Mouse (Mus musculus): ENCODE measurements around the gene Cfap44.
"Not testable (repeated sequence)": the region's sequence is repeated elsewhere in the genome, so short reads cannot be mapped to it uniquely, and the experiment has no call there.

Gene Cfap44

GRCm38 (mm10) chr16:44430021-44430420, 35.4 kb downstream of the Cfap44 start:
- no peak for DNase-seq (ENCODE audit: low spot score)

DNA sequence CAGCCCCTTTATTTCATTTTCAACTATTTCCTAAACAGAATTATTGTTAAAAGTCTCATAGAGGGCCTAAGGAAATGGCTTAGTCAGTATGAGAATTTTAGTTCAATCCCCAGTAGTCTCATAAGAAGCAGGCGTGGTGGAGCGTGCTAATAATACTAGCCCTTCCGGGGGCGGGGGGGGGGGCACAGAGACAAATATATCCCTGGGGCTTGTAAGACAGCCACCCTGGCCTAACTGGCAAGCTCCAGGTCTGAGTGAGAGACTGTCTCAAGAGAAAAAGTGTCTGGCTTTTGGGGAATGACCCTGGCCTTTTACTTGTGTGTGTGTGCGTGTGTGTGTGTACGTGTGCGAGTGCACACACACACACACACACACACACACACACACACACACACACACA, 40.3 kb downstream of the Cfap44 start:
- DNase-seq (ENCODE audit: low spot score): no peak

DNA sequence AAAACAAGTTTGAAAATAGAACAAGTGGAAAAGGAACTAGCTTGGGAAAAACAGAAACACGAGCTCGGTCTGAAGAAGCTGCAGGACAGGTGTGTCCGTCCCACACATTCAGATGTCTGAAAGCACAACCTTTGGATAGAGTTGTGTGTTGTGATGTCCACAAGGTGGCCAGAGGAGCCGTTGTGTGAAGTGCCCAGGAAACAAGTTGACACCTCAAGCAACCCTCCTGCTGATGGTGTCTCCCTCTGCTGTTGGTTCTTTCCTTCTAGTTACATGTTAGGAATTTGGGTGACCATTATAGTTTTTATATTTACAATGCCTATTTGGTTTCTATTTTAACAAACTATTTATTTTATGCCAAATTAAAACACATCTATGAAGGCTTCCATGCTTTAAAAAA, 40.9 kb downstream of the Cfap44 start:
- DNase-seq (ENCODE audit: low spot score): no peak

DNA sequence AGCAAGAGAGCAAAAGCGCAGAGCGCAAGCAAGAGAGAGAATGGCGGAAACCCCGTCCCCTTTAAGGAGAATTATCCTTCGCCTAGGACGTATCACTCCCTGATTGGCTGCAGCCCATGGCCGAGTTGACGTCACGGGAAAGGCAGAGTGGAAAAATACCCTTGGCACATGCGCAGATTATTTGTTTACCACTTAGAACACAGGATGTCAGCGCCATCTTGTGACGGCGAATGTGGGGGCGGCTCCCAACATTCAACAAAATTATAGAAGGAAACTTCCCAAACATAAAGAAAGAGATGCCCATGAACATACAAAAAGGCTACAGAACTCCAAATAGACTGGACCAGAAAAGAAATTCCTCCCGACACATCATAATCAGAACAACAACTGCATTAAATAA, 47.3 kb downstream of the Cfap44 start:
- not testable (repeated sequence) for DNase-seq (ENCODE audit: low spot score)

GRCm38 (mm10) chr16:44457858-44458257, 63.3 kb downstream of the Cfap44 start:
- DNase-seq (ENCODE audit: low spot score): no peak

GRCm38 (mm10) chr16:44458826-44459225, 64.2 kb downstream of the Cfap44 start:
- DNase-seq (ENCODE audit: low spot score): no peak

- DNase-seq (ENCODE audit: low spot score): no peak
Measured at GRCm38 (mm10) chr16:44460922-44461321, 66.3 kb downstream of the Cfap44 start.

DNA sequence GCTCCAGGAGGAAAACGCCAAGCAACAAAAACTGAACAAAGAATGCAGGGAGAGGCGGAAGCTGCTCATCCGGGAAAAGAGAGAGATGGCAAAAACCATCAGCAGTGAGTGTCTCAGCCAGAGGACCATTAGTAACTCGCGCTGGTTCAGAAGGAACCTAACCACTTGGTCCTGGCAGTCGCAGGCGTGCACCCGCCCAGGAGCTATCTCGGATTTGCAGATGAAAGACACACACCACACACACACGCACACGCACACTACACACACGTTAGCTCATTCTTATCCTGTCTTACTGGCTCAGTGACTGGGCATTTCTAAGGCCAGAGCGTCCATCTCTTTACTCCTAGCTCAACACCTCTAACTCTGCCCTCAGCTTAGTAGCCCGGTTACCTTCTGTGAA, 80.7 kb downstream of the Cfap44 start:
- no peak for DNase-seq (ENCODE audit: low spot score)

GRCm38 (mm10) chr16:44475682-44476375, 81.2 kb downstream of the Cfap44 start:
- no peak for DNase-seq (ENCODE audit: low spot score)

- DNase-seq (ENCODE audit: low spot score): no peak
Measured at GRCm38 (mm10) chr16:44478767-44479166, 84.2 kb downstream of the Cfap44 start.

DNA sequence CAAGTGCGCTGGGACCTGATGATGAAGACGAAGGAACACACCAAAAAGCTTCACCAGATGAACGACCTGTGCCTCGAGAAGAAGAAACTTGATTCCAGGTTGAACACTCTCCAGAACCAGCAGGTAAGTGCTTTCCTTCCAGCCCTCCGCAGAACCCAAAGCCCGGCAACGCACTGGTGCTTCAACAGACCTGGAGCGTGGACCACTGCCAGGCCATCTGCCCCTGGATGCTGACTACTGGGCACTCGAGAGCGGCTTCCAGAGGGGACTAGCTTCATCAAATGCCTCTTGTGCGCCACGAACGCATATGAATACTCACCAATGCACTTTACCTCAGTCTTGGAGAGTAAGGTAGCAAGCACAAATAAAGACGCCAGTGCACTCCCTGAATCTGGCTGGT, 85.3 kb downstream of the Cfap44 start:
- DNase-seq (ENCODE audit: low spot score): no peak

DNA sequence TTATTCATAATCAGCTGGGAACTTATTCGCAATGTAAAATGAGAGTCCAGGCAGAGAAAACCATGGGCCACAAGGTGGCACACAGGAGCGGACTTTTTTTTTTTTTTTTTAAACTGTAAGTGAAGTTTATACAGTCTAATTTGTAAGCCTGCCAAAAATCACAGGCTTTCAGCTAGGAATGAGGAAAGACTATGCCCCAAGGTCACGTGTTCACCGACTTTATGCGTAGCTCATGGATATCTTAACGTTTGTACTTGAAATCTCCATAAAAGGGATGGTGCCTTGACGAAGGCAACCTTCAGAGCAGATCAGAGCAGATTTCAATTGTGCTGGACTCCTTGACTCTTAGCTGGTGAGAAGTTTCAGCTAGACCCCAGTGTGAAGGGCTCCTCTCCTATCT, 86.0 kb downstream of the Cfap44 start:
- DNase-seq (ENCODE audit: low spot score): no peak

- peak; percentile 0 for DNase-seq (ENCODE audit: low spot score)
Measured at GRCm38 (mm10) chr16:44481599-44482593, 87.3 kb downstream of the Cfap44 start.

- peak; percentile 84 for DNase-seq (ENCODE audit: low spot score)
Measured at GRCm38 (mm10) chr16:44484079-44484478, 89.5 kb downstream of the Cfap44 start.

- no peak for DNase-seq (ENCODE audit: low spot score)
Measured at GRCm38 (mm10) chr16:44484831-44485230, 90.2 kb downstream of the Cfap44 start.

DNA sequence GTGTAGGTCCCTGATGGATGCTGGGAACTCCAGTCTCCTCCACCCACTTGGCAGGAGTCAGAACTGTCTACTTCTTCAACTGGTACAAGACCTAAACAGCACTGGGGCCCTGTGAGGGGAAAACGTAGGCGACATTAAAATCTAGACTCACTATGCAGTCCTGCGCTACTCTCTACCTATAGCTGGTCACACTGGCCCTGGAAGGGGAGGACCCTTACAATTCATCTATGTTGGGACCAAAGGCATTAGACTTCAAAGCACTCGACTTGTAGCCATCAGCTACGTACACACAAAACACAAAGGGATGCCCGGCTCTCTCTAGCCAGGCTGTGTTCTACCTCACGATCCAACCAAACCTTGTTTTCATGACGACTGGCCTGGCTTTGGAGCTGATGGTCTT, 91.1 kb downstream of the Cfap44 start:
- no peak for DNase-seq (ENCODE audit: low spot score)

DNA sequence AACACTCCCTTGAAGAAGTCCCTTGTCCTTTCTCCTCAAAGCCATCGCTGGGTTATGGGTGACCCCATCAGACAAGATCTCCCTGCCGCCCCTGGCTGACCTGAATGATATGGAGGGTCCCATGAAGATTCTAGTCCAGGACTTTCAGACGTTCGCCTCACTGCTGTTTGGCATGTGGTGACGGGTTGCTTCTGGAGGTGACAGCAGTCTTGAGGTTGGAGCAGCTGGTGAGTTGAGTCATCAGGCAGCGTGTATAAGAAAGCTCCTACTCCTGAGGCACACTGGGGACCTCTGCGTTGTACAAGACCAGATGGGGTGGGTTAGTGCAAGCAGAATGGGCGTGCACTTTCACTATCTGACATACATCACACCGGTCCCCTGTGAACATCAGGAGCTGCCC, 92.0 kb downstream of the Cfap44 start:
- DNase-seq (ENCODE audit: low spot score): no peak

DNA sequence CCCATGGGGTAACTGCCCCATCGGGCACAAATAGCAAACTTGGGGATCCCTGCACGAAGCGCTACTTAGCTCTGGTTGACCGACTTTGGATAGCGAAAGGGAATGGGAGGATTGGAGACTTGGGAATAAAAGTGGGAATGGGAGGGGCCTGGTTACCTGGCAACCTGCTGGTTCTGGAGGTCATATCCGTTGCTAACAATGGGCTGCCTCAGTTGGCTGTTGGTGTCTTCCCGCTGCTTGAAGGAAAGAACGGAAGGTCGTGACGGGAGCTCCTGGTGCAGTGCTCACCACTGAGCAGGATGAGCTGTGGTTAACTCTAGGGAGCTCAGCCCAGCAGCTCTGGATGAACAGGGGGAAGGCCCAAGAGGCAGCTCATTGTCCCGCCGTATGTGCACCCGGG, 92.6 kb downstream of the Cfap44 start:
- DNase-seq (ENCODE audit: low spot score): no peak

DNA sequence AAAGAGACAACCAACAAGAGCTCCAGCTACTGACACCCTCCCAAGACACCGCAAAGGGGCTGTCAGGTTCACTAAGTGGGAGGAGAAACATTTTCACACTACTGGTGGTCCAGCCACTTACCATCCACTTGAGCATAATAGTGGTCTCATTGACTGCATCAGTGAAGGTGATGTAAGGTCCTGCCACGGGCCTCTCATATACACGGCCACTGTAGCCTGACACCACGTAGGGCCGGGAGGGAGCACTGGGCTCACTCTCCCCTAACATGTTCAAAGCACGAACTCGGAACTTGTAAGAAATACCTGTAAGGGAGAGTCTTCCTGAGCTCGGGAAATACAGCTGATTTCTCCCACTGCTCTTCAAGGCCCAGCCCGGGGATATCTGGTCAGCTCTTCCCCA, 96.5 kb downstream of the Cfap44 start:
- DNase-seq (ENCODE audit: low spot score): no peak

DNA sequence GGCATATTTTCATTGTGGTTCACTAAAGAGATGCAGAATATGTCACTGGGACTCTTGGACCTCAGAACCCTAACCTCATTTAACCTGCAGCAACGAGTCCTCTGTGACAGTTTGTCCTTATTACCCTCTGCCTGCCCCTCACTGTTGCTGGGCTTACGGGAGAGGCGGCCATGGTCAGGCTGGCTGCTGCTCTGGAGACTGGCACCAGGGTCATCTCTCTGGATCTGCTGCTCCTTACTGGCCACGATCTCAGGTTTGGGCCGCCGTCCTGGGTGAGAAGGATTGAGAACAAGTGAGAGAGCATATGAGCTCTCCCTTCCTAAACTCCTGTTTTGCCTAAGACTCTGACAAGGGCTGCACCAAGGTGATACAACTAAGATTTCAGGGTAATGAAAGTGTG, 97.6 kb downstream of the Cfap44 start:
- DNase-seq (ENCODE audit: low spot score): no peak

GRCm38 (mm10) chr16:44492706-44493105, 98.1 kb downstream of the Cfap44 start:
- no peak for DNase-seq (ENCODE audit: low spot score)

DNA sequence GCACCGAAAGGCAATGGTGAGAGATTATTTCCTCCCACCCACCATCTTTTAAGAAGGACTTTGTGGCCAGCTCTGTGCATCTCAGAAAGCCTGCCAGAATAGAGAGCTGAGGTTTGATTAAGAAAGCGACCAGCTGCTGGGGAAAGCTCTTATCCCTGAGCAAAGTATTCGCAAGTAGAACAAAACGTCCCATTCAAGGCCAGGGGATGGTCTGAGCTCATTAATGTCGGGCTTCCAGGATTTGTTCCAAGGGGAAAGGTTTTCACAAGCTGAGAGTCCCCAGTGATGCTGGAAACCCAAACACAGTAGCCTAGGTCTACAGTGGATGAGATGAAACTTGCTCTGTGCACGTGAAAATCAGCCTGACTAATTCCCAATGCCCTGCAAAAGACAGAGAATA, 99.3 kb downstream of the Cfap44 start:
- no peak for DNase-seq (ENCODE audit: low spot score)

GRCm38 (mm10) chr16:44494441-44495108, 100.0 kb downstream of the Cfap44 start:
- no peak for DNase-seq (ENCODE audit: low spot score)
